Mouse (Mus musculus): ENCODE measurements around the gene Tgm2.
A peak's percentile ranks its signal among the peaks of the same experiment; 100 is the strongest.

Gene Tgm2

GRCm38 (mm10) chr2:158167496-158168205 is 21.4 kb upstream of the Tgm2 start:
- DNase-seq (ENCODE audit: low read depth in 2 of 2, low spot score in 2 of 2): no peak

GRCm38 (mm10) chr2:158166628-158167027 is 20.4 kb upstream of the Tgm2 start:
- peak; percentile 67 to 73 for DNase-seq (ENCODE audit: low read depth in 2 of 2, low spot score in 2 of 2)

DNA sequence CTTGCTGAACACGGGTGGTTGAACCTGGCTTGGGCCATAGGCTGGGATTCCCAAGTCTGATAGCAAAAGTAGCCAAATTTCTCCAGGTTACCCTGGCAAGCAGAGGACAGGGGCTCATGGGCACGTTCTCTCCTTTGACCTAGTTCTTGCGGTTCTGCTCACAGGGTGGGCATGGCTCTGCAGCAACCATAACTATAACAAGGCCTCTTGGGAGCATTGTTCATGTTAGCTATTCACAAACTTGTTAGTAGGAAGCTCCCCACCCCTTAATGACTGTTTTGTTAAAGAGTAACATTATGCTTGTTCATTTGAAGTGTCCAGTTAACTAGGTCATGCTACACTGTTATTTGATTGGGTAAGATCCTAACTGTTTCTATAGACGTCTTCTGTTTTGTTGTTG is 19.5 kb upstream of the Tgm2 start:
- DNase-seq (ENCODE audit: low read depth in 2 of 2, low spot score in 2 of 2): no peak

DNA sequence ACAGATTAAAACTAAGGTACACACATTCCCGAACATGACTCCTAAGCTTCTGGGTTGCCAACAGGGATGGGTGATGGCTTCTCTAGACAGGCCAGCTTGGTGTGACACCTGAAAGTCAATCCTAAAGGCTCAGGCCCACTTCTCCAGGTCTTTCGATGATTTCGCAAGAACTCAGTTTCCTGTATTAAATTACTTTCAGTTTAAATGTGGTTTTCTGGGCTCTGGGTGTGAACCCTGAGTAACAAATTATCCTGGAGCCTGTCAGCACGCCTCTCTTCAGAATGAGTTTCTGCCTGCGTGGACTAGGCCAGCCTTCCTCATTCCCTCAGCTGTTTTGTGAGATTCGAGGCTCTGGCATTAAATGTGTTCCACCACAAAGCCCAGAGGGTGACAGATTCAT is 16.8 kb upstream of the Tgm2 start:
- DNase-seq (ENCODE audit: low read depth in 2 of 2, low spot score in 2 of 2): no peak

DNA sequence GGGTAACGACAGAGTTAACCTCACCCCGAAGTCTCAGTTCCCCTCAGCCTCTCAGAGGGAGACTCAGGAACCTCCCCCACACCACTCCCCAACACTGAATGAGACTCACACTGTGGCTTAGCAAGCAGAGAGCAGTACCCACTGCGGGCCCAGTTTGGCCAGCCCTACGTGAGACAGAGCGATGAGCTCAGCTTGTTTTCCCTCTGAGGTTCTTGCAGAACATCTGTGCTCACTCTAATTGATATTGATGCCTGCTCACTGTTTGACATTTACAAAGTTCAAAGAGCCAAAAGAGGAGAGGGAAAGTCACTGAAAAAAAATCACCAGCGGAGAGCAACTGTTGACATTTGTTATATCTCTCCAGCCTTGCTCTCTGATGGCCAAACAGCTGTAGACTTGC is 15.5 kb upstream of the Tgm2 start:
- DNase-seq (ENCODE audit: low read depth in 2 of 2, low spot score in 2 of 2): no peak

- no peak for DNase-seq (ENCODE audit: low read depth in 2 of 2, low spot score in 2 of 2)
Observed at GRCm38 (mm10) chr2:158159376-158160235, 13.4 kb upstream of the Tgm2 start.

- no peak for DNase-seq (ENCODE audit: low read depth in 2 of 2, low spot score in 2 of 2)
Observed at GRCm38 (mm10) chr2:158157654-158158053, 11.4 kb upstream of the Tgm2 start.

DNA sequence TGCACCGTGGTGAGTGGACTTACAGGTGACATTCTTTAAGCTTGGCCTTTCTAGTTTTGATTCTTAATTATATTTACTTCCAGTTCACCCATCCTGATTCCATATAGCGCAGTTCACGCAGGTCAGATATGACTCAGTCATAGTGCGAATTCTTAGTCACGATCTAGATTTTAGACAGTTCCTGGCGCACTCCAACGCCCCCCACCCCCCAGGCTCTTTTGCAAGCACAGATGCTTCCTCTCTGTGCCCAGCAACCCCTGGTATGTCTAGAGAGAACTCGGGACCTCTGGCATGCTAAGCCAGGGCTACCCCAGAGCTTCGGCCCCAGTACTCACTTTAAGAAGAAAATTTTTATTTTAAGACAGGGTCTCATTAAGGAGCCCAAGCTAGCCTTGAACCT is 10.3 kb upstream of the Tgm2 start:
- no peak for DNase-seq (ENCODE audit: low read depth in 2 of 2, low spot score in 2 of 2)

GRCm38 (mm10) chr2:158155615-158156014 is 9.4 kb upstream of the Tgm2 start:
- no peak for DNase-seq (ENCODE audit: low read depth in 2 of 2, low spot score in 2 of 2)

DNA sequence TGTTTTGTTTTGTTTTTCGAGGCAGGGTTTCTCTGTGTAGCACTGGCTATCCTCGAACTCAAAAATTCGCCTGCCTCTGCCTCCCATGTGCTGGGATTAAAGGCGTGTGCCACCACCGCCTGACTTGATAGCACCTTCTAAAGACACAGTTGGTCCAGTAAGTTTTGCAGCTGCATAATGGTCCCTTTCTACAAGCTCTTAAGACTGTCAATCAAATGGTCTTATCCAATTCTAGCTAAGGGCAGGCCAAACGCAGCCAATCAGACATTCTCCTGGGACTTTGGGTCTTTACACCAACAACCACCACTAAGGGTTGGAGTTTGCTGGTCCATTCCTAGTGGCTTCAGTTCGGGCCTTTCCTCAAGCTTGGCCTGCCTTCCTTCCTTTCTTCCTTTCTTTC is 8.9 kb upstream of the Tgm2 start:
- no peak for DNase-seq (ENCODE audit: low read depth in 2 of 2, low spot score in 2 of 2)

GRCm38 (mm10) chr2:158154641-158155040 is 8.4 kb upstream of the Tgm2 start:
- no peak for DNase-seq (ENCODE audit: low read depth in 2 of 2, low spot score in 2 of 2)

DNA sequence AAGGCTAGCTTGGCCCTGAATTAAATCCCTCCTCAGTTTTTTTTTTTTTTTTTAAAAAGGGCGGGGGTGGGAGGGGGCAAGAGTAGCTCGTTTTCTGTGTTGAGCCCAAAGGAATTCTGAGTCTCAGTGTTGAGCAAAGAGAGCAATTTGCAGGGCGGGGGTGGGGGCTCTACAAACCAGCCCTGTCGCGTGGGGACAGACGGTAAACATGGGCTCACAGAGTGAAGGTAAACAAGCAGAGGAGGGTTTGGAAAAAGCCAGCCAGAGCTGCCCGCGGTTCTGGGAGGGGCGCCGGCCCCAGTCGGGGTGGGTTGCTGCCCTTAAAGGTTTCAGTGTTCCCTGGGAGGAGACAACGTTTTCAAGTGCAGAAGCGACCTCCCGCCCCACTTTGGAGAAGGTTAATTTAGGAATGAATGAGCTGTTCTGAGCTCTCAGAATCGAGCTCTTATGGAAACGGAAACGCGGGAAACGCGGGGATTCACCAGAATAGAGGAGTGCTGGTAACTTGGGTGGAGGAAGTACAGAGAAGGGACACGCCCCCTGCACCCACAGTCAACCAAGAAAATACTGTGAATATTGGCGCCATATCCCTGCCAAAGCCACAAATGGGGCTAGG is 7.6 kb upstream of the Tgm2 start:
- DNase-seq (ENCODE audit: low read depth in 2 of 2, low spot score in 2 of 2): peak in 1 of 2 experiments; percentile 28

GRCm38 (mm10) chr2:158152685-158153309 is 6.6 kb upstream of the Tgm2 start:
- DNase-seq (ENCODE audit: low read depth in 2 of 2, low spot score in 2 of 2): no peak

DNA sequence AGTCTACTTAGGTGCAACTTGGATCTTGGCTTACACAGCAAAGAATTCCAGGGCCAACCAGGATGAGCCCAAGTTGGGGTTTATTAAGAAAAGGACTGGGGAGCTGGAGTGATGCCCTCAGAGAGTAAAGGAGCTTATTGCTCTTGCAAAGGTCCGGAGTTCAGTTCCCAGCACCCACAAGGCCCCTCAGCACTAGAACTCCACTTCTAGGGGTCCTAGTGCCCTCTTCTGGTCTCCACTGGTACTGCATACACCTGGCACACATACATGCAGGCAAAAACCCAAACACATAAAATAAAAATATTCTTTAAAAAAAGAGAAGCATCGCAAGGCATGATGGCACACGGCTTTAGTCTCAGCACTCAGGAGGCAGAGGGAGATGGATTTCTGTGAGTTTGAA is 4.8 kb upstream of the Tgm2 start:
- DNase-seq (ENCODE audit: low read depth in 2 of 2, low spot score in 2 of 2): no peak

DNA sequence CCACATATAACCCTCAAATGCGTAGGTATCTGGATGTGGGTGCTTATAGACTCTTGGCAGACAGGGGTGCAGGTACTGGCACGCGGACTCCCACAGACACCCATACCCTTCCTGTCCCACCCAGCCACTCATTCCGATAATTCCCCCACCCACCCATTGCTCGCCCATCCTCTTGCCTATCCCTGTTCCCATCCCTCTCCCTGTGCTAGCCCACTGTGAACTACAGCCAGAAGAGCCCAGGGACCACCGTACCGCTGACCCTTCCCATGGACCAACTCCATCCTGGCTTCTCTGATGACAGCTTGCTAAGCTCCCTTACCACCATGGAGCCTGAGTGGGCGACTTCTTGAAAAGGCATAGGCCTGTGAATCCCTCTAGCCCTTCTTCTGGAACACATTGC is 735 bp upstream of the Tgm2 start:
- no peak for DNase-seq (ENCODE audit: low read depth in 2 of 2, low spot score in 2 of 2)

- DNase-seq (ENCODE audit: low read depth in 2 of 2, low spot score in 2 of 2): no peak
Observed at GRCm38 (mm10) chr2:158145528-158146065, 639 bp downstream of the Tgm2 start.

DNA sequence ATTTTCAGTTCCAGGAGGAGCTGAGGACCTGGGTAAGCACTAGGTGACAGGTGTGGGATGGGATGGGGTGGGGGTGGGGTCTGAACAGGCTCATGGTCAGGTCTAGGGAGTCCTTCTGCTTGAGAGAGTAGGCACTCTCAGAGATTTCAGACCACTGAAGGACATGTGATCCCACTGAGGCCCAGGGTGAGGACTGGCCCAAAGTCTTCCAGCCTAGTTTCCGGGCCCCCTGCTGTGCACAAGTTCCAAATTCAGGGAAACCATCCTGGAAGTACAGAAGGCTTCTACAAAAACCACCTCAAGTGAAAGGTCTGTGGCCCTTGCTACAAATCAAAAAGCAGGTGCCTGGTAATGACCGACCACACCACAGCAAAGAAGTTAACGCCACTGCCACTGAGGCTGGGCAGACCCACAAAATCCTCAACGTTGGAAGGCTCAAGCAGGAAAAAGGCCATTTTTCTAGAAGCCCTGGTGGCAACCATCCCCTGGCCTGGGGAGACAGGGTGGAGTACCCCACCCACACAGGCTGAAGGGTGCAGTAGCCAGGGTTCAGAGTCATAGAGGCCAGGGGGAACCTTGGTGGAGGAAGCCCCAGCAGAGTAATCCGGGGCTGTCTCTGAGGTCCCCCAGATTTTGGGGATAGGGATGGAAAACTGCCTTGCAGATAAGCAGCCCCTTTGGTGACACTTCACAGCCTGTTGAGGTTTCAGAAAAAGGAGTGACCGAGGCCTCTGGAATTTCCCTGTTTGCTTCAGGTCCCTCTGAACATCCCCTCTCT is 1.3 kb downstream of the Tgm2 start:
- no peak for DNase-seq (ENCODE audit: low read depth in 2 of 2, low spot score in 2 of 2)

- no peak for DNase-seq (ENCODE audit: low read depth in 2 of 2, low spot score in 2 of 2)
Observed at GRCm38 (mm10) chr2:158144263-158144662, 2.0 kb downstream of the Tgm2 start.

DNA sequence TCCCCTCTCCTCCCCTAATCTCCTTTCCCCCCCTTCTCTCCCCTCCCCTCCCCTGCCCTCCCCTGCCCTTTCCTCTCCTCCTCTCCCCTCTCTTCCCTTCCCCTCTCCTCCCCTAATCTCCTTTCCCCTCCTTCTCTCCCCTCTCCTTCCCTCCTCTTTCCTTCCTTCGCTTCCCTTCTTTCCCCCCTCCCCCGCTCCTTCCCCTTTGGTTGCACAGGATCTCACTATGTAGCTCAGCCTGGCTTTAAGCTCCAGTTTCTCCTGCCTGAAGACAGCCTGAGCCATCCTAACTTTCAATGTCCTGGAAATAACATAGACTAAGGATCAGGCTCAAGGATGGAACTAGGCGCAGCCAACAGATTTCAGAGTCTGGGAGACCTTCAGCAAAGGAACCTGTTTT is 2.4 kb downstream of the Tgm2 start:
- DNase-seq (ENCODE audit: low read depth in 2 of 2, low spot score in 2 of 2): no peak

DNA sequence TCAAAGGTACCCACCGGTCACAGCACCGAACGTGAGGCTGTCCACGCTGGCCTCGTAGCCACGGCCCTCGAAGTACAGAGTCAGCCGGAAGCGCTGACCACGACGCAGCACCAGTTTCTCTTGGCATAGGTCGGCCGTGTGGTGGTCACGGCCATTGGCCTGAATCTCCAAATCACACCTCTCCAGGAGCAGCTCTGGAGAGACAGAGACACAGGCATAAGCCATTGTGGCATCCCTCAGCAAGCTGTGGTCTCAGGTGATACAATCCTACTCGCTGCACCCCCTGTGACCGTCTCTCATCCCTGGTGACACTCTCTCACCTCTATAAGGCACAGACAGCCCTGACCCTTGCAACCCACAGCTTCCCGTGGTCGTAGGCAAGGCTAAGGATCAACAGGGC is 3.3 kb downstream of the Tgm2 start:
- no peak for DNase-seq (ENCODE audit: low read depth in 2 of 2, low spot score in 2 of 2)

Data from CD8-positive naive resting alpha-beta T cell, adult 2 months (primary cell).